Mouse (Mus musculus) retina, postnatal 7 days (tissue): ENCODE results near the gene Scml4.

Experiments
- DNase-seq: peaks from one replicate; pipeline ENCODE4 v3.0.0-alpha.2; 2012; ENCODE audit warnings: low read depth, low spot score

Scml4 gene

GRCm38 (mm10) chr10:42860159-42860911 is at the start of gene Scml4:
Gene Scml4, plus strand, starts transcription at chr10:42860370.
- DNase-seq: no peak

GRCm38 (mm10) chr10:42825923-42826322 is 34.2 kb upstream of the Scml4 start:
- DNase-seq: no peak

- no peak for DNase-seq
Observed at GRCm38 (mm10) chr10:42827155-42827554, 33.0 kb upstream of the Scml4 start.

GRCm38 (mm10) chr10:42830007-42830406 is 30.2 kb upstream of the Scml4 start:
- DNase-seq: no peak

GRCm38 (mm10) chr10:42830409-42830808 is 29.8 kb upstream of the Scml4 start:
- no peak for DNase-seq

- no peak for DNase-seq
Observed at GRCm38 (mm10) chr10:42832677-42833076, 27.5 kb upstream of the Scml4 start.

- no peak for DNase-seq
Observed at GRCm38 (mm10) chr10:42833871-42834727, 26.1 kb upstream of the Scml4 start.

GRCm38 (mm10) chr10:42838106-42838505 is 22.1 kb upstream of the Scml4 start:
- no peak for DNase-seq

- no peak for DNase-seq
Observed at GRCm38 (mm10) chr10:42838736-42839135, 21.4 kb upstream of the Scml4 start.

GRCm38 (mm10) chr10:42840036-42840435 is 20.1 kb upstream of the Scml4 start:
- DNase-seq: no peak

- no peak for DNase-seq
Observed at GRCm38 (mm10) chr10:42841531-42842195, 18.5 kb upstream of the Scml4 start.

- peak; percentile 61 for DNase-seq
Observed at GRCm38 (mm10) chr10:42842358-42842757, 17.8 kb upstream of the Scml4 start.

GRCm38 (mm10) chr10:42843416-42843815 is 16.8 kb upstream of the Scml4 start:
- no peak for DNase-seq

- DNase-seq: no peak
Observed at GRCm38 (mm10) chr10:42845480-42845879, 14.7 kb upstream of the Scml4 start.

- DNase-seq: no peak
Observed at GRCm38 (mm10) chr10:42848179-42849080, 11.7 kb upstream of the Scml4 start.

- no peak for DNase-seq
Observed at GRCm38 (mm10) chr10:42849081-42849400, 11.1 kb upstream of the Scml4 start.

GRCm38 (mm10) chr10:42854838-42855237 is 5.3 kb upstream of the Scml4 start:
- no peak for DNase-seq

- no peak for DNase-seq
Observed at GRCm38 (mm10) chr10:42855250-42855649, 4.9 kb upstream of the Scml4 start.

GRCm38 (mm10) chr10:42856574-42856973 is 3.6 kb upstream of the Scml4 start:
- no peak for DNase-seq

GRCm38 (mm10) chr10:42857021-42857420 is 3.1 kb upstream of the Scml4 start:
- DNase-seq: no peak

- no peak for DNase-seq
Observed at GRCm38 (mm10) chr10:42859781-42860158, 400 bp upstream of the Scml4 start.
